Mouse (Mus musculus): ENCODE results near the gene Aoc1.
"Not testable (repeated sequence)": the region's sequence is repeated elsewhere in the genome, so short reads cannot be mapped to it uniquely, and the experiment has no call there.

The Aoc1 gene

GRCm38 (mm10) chr6:48896956-48897355 lies 24.3 kb downstream of the Aoc1 start:
- in situ Hi-C loops (cut with MboI; ENCODE audit: low pct_unique_long_range_greater_than_20kb in 1 of 2, low sequenced_read_pairs in 2 of 2, unreplicated experiment in 1 of 2) = no loop called here

GRCm38 (mm10) chr6:48901316-48901715 lies 28.6 kb downstream of the Aoc1 start:
- in situ Hi-C loops (cut with MboI; ENCODE audit: low pct_unique_long_range_greater_than_20kb in 1 of 2, low sequenced_read_pairs in 2 of 2, unreplicated experiment in 1 of 2) = not testable (repeated sequence)

GRCm38 (mm10) chr6:48902511-48903406 lies 30.1 kb downstream of the Aoc1 start:
- in situ Hi-C loops (cut with MboI; ENCODE audit: low pct_unique_long_range_greater_than_20kb in 1 of 2, low sequenced_read_pairs in 2 of 2, unreplicated experiment in 1 of 2) = no loop called here

- in situ Hi-C loops (cut with MboI; ENCODE audit: low pct_unique_long_range_greater_than_20kb in 1 of 2, low sequenced_read_pairs in 2 of 2, unreplicated experiment in 1 of 2) = no loop called here
These were observed 30.7 kb downstream of the Aoc1 start for GRCm38 (mm10) chr6:48903437-48903836.

DNA sequence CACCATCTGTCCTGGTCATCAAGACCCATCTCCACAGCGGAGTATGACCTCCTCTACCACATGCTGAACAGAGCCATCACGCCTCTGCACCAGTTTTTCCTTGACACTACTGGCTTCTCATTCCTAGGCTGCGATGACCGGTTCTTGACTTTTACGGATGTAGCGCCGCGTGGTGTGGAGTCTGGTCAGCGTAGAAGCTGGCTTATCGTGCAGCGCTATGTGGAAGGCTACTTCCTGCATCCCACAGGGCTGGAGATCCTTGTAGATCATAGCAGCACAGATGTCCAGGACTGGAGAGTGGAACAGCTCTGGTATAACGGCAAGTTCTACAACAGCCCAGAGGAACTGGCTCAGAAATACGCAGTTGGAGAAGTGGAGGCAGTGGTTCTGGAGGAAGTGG lies 32.9 kb downstream of the Aoc1 start:
- in situ Hi-C loops (cut with MboI; ENCODE audit: low pct_unique_long_range_greater_than_20kb in 1 of 2, low sequenced_read_pairs in 2 of 2, unreplicated experiment in 1 of 2) = no loop called here

- in situ Hi-C loops (cut with MboI; ENCODE audit: low pct_unique_long_range_greater_than_20kb in 1 of 2, low sequenced_read_pairs in 2 of 2, unreplicated experiment in 1 of 2) = no loop called here
These were observed 33.7 kb downstream of the Aoc1 start for GRCm38 (mm10) chr6:48906371-48906770.

- in situ Hi-C loops (cut with MboI; ENCODE audit: low pct_unique_long_range_greater_than_20kb in 1 of 2, low sequenced_read_pairs in 2 of 2, unreplicated experiment in 1 of 2) = no loop called here
These were observed 36.5 kb downstream of the Aoc1 start for GRCm38 (mm10) chr6:48909229-48909628.

GRCm38 (mm10) chr6:48912033-48912432 lies 39.3 kb downstream of the Aoc1 start:
- in situ Hi-C loops (cut with MboI; ENCODE audit: low pct_unique_long_range_greater_than_20kb in 1 of 2, low sequenced_read_pairs in 2 of 2, unreplicated experiment in 1 of 2) = no loop called here

DNA sequence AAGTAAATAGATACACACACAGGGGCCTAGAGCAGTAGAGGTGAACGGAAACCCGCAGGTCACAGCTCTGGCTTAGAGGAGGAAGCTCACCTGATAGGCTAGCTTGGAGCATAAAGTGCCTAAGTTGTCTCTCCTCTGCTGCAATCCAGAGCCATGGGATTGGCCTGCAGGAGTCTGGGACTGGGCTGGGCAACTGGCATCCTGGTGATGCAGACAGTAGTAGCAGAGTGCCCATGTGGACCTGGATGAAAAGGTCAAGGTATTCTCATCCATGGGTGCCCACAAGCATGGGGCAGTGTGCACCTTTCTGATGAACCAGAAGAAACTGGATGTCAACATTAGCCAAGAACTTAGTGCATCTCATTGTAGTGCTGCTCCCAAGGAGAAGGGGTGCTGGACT lies 40.9 kb downstream of the Aoc1 start:
- in situ Hi-C loops (cut with MboI; ENCODE audit: low pct_unique_long_range_greater_than_20kb in 1 of 2, low sequenced_read_pairs in 2 of 2, unreplicated experiment in 1 of 2) = no loop called here

GRCm38 (mm10) chr6:48929595-48929994 lies 56.9 kb downstream of the Aoc1 start, which contains the start of gene 1600015I10Rik:
TSS of gene 1600015I10Rik (plus strand) at chr6:48929895.
- in situ Hi-C loops (cut with MboI; ENCODE audit: low pct_unique_long_range_greater_than_20kb in 1 of 2, low sequenced_read_pairs in 2 of 2, unreplicated experiment in 1 of 2) = no loop called here

GRCm38 (mm10) chr6:48949596-48949995 lies 76.9 kb downstream of the Aoc1 start:
- in situ Hi-C loops (cut with MboI; ENCODE audit: low pct_unique_long_range_greater_than_20kb in 1 of 2, low sequenced_read_pairs in 2 of 2, unreplicated experiment in 1 of 2) = no loop called here

GRCm38 (mm10) chr6:48950676-48951075 lies 78.0 kb downstream of the Aoc1 start:
- in situ Hi-C loops (cut with MboI; ENCODE audit: low pct_unique_long_range_greater_than_20kb in 1 of 2, low sequenced_read_pairs in 2 of 2, unreplicated experiment in 1 of 2) = no loop called here

- in situ Hi-C loops (cut with MboI; ENCODE audit: low pct_unique_long_range_greater_than_20kb in 1 of 2, low sequenced_read_pairs in 2 of 2, unreplicated experiment in 1 of 2) = no loop called here
These were observed 78.9 kb downstream of the Aoc1 start for GRCm38 (mm10) chr6:48951630-48952029.

- in situ Hi-C loops (cut with MboI; ENCODE audit: low pct_unique_long_range_greater_than_20kb in 1 of 2, low sequenced_read_pairs in 2 of 2, unreplicated experiment in 1 of 2) = no loop called here
These were observed 80.5 kb downstream of the Aoc1 start for GRCm38 (mm10) chr6:48953220-48953619.

GRCm38 (mm10) chr6:48954211-48954610 lies 81.5 kb downstream of the Aoc1 start:
- in situ Hi-C loops (cut with MboI; ENCODE audit: low pct_unique_long_range_greater_than_20kb in 1 of 2, low sequenced_read_pairs in 2 of 2, unreplicated experiment in 1 of 2) = no loop called here

- in situ Hi-C loops (cut with MboI; ENCODE audit: low pct_unique_long_range_greater_than_20kb in 1 of 2, low sequenced_read_pairs in 2 of 2, unreplicated experiment in 1 of 2) = no loop called here
These were observed 82.2 kb downstream of the Aoc1 start for GRCm38 (mm10) chr6:48954946-48955345.

- in situ Hi-C loops (cut with MboI; ENCODE audit: low pct_unique_long_range_greater_than_20kb in 1 of 2, low sequenced_read_pairs in 2 of 2, unreplicated experiment in 1 of 2) = no loop called here
These were observed 84.1 kb downstream of the Aoc1 start for GRCm38 (mm10) chr6:48956785-48957184.

- in situ Hi-C loops (cut with MboI; ENCODE audit: low pct_unique_long_range_greater_than_20kb in 1 of 2, low sequenced_read_pairs in 2 of 2, unreplicated experiment in 1 of 2) = no loop called here
These were observed 85.4 kb downstream of the Aoc1 start for GRCm38 (mm10) chr6:48958053-48958452.

All from mouse embryonic stem cell (cell line).